Mouse (Mus musculus) right cerebral cortex, adult 18-20 months (tissue): Measurements from ENCODE around the gene Vmn1r101.
"Not testable (repeated sequence)": the region's sequence is repeated elsewhere in the genome, so short reads cannot be mapped to it uniquely, and the experiment has no call there.

ENCODE experiments used
- DNase-seq: peaks from one replicate; pipeline ENCODE4 v3.0.0; 2022; ENCODE audit warnings: mixed read lengths

The Vmn1r101 gene

DNA sequence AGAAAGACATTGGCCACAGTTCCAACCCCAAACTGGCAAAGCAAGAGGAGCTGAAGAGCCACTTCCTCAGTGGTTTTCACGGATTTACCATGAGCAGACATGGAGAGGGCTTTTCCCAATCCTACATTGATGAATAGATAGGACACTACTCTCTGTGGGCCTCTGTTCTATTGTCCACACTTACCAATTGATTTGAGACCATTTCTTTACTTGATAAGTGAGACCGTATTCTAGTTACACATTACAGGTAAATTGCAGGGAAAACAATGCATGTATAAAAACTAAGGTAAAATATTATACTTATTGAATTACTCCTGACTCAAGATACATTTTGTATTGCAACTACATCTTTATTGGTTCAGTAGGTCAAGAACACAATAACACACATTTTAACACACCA is at the start of gene Vmn1r101:
Gene Vmn1r101 (minus strand): TSS at position 101 of the 400 bp plus-strand sequence.
- not testable (repeated sequence) for DNase-seq

DNA sequence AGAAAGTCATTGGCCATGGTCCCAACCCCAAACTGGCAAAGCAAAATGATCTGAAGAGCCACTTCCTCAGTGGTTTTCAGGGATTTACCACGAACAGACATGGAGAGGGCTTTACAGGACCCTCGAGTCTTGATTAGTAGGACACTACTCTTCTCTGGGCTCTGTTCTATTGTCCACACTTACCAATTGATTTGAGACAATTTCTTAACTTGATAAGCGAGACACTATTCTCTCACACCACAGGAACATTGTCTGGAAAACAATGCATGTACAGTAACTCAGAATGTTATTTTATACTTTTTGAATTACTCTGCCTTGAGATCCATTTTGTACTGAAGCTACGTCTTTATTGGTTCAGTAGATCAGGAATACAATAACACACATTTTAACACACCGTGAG is 32.4 kb upstream of the Vmn1r101 start, which contains the start of gene Gm10670:
Gene Gm10670 (minus strand): TSS at position 101 of the 400 bp plus-strand sequence.
- DNase-seq: not testable (repeated sequence)

DNA sequence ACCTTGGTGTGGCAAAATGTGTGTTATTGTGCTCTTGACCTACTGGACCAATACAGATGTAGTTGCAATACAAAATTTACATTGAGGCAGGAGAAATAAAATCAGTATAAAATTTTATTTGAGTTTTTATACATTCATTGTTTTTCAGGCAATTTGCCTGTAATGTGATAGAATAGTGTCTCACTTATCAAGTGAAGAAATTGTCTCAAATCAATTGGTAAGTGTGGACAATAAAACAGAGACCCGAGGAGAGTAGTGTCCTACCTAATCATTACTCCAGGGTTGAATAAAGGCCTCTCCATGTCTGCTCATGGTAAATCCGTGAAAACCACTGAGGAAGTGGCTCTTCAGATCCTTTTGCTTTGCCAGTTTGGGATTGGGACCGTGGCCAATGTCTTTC is 24.8 kb downstream of the Vmn1r101 start, which contains the start of gene Vmn1r100:
Gene Vmn1r100 (plus strand): TSS at position 301 of the 400 bp plus-strand sequence.
- not testable (repeated sequence) for DNase-seq
